Mouse (Mus musculus) limb, embryonic 14.5 days (tissue): ENCODE results near the gene Ebf3. TPM values are rescaled to one million over a fixed set of nuclear protein-coding genes. Genes with fewer than 3 reads are reported as not detected.

Experiments
- ATAC-seq: fragments of 200-750 bp; cut with Nextera tagmentation; 2 replicates; pipeline ENCODE4 v1.8.0; 2017; ENCODE audit warnings: low read depth, moderate number of reproducible peaks, moderate TSS enrichment; ENCODE audit not compliant: low FRiP score
- DNase-seq: peaks from one replicate; pipeline ENCODE4 v3.0.0-alpha.2; 2015; ENCODE audit warnings: low spot score
- H3K27ac ChIP-seq: fragments of 300-500 bp; sonication (generic); replicated peaks from 2 replicates; pipeline ENCODE4 v1.5.1; 2014; ENCODE audit warnings: low read depth, mild to moderate bottlenecking, low read length, moderate library complexity, mixed read lengths
- H3K27me3 ChIP-seq: fragments of 300-500 bp; sonication (generic); 2 replicates; pipeline ENCODE4 v1.6.1; 2014; ENCODE audit warnings: low read length, mixed read lengths; ENCODE audit not compliant: control insufficient read depth, insufficient read depth
- H3K36me3 ChIP-seq: fragments of 300-500 bp; sonication (generic); 2 replicates; pipeline ENCODE4 v1.6.1; 2014; ENCODE audit warnings: mild to moderate bottlenecking, low read length, moderate library complexity, mixed read lengths; ENCODE audit not compliant: control insufficient read depth, insufficient read depth
- H3K4me1 ChIP-seq: fragments of 300-500 bp; sonication (generic); 2 replicates; pipeline ENCODE4 v1.6.1; 2014; ENCODE audit warnings: antibody characterized with exemption, low read length, mixed read lengths; ENCODE audit not compliant: control insufficient read depth, insufficient read depth
- H3K4me2 ChIP-seq: fragments of 300-500 bp; sonication (generic); replicated peaks from 2 replicates; pipeline ENCODE4 v1.6.1; 2014; ENCODE audit warnings: low read depth, mild to moderate bottlenecking, low read length, moderate library complexity; ENCODE audit not compliant: severe bottlenecking
- H3K4me3 ChIP-seq: fragments of 300-500 bp; sonication (generic); replicated peaks from 2 replicates; pipeline ENCODE4 v1.5.1; 2014; ENCODE audit warnings: low read length
- H3K9ac ChIP-seq: fragments of 300-500 bp; sonication (generic); 2 replicates; pipeline ENCODE4 v1.6.1; 2014; ENCODE audit warnings: mild to moderate bottlenecking, low read depth, low read length, moderate library complexity; ENCODE audit not compliant: severe bottlenecking
- H3K9me3 ChIP-seq: fragments of 300-500 bp; sonication (generic); 2 replicates; pipeline ENCODE4 v1.6.1; 2016; ENCODE audit warnings: low read length; ENCODE audit not compliant: control insufficient read depth
- POLR2A ChIP-seq: fragments of 200-500 bp; IDR thresholded peaks from 2 replicates; pipeline ENCODE4 v1.8.0; 2012; ENCODE audit warnings: inconsistent platforms, mild to moderate bottlenecking, moderate library complexity, borderline replicate concordance; ENCODE audit not compliant: insufficient read depth, insufficient read length; ENCODE audit errors: extremely low read depth
- WGBS: fragments of 180-500 bp; shearing (Covaris S2); extraction: QIAGEN DNeasy Blood & Tissue Kit; methylation state at CpG from one replicate; pipeline ENCODE4 v1.1.7; 2014; 5-methylcytosine and 5-hydroxymethylcytosine counted together
- polyA plus RNA-seq, 2 experiments: library from polyadenylated mRNA; depleted of rRNA in 1 of 2; stranded (reverse) in 1 of 2; unstranded in 1 of 2; fragments of >200 nt; fragmentation: Nextera tagmentation in 1 of 2; extraction: Ambion mirVana in 1 of 2; gene quantifications; 2 replicates each; pipeline versions ENCODE4 v1.2.1 to v1.2.3; 2012 to 2014

The Ebf3 gene
- polyA plus RNA-seq, 2 experiments: 15.3 to 80.3 TPM

DNA sequence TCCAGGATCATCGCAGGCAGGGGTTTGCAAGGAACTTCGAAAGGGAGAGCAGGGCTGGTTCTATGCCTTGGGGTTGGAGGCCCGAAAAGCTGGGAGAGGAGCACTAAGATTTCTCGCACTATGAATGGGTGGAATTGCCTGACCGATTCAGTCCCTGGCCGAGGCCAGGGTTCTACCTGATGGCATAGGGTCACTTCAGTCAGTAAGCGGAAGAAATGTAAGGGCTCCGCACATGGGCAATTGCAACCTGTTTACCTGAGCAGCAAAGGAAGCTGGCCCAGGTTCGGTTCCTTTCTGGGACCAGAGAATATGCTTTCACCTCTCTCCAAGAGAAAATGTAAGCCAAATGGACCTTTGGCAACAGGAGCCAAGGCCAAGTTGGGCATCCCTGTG, 4.1 kb upstream of the Ebf3 start:
- ATAC-seq (no peak), DNase-seq (no peak)
- peak overlapping the region; percentile 84 for H3K4me3 ChIP-seq
- H3K36me3 ChIP-seq: 0 out of 2 replicates have a peak, but pooled peaks cover under 1% of the 10 kb centered on the region
- no peak for TF ChIP-seq POLR2A
- WGBS: 16% methylated on average over 9 of the region's 9 CpGs
- H3K27me3 ChIP-seq: peaks cover 66% of the 10 kb centered on the region
- H3K9ac ChIP-seq: peak overlapping the region; percentile 70
- peak overlapping the region; percentile 91 for H3K4me2 ChIP-seq
- peak overlapping the region; percentile 82 for H3K27ac ChIP-seq
- H3K9me3 ChIP-seq: no peaks in the 10 kb centered on the region
- peaks cover 56% of the 10 kb centered on the region for H3K4me1 ChIP-seq

DNA sequence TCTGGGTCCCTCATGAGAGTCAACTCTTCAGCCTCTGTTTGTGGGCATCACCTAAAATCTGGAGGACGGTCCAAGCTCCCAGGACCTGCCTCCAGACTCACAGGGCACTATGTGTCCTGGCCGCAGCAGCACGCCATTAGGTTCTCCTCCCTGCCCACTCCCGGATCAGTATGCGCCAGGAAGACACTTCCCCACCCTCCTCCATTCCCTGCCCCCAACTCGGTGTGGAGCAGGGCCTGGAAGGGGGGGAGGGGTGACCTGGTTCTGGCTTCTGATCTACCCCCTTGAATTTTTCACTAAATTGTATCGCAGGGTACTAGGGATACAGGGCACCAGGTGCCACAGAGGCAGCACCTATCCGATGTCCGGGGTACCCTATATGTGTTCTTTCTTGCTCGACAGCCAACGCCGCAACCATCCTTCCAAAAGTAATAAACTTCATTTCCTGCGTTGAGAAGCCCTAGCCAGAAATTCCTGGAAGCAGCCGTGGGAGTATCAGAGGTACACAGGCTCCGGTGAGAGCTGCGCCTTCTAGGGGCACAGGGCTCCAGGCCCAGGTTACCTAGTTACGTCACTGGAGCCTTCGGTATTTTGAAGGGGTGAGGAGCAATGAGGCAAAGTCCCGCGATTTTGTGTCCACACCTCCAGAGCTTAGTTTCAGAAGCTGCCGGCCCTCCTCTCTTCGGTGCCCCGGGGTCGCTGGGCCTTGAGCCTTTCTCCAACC, 3.6 kb upstream of the Ebf3 start:
- WGBS: 4% methylated on average over 24 of the region's 24 CpGs
- H3K9ac ChIP-seq: peak overlapping the region; percentile 70
- H3K27me3 ChIP-seq: peaks cover 61% of the 10 kb centered on the region
- peaks cover 6% of the 10 kb centered on the region for H3K36me3 ChIP-seq
- H3K27ac ChIP-seq: peak overlapping the region; percentile 82
- TF ChIP-seq POLR2A: no peak
- H3K9me3 ChIP-seq: no peaks in the 10 kb centered on the region
- peaks cover 52% of the 10 kb centered on the region for H3K4me1 ChIP-seq
- ATAC-seq: no peak
- peak overlapping the region; percentile 84 for H3K4me3 ChIP-seq
- H3K4me2 ChIP-seq: peak overlapping the region; percentile 91
- DNase-seq: no peak

DNA sequence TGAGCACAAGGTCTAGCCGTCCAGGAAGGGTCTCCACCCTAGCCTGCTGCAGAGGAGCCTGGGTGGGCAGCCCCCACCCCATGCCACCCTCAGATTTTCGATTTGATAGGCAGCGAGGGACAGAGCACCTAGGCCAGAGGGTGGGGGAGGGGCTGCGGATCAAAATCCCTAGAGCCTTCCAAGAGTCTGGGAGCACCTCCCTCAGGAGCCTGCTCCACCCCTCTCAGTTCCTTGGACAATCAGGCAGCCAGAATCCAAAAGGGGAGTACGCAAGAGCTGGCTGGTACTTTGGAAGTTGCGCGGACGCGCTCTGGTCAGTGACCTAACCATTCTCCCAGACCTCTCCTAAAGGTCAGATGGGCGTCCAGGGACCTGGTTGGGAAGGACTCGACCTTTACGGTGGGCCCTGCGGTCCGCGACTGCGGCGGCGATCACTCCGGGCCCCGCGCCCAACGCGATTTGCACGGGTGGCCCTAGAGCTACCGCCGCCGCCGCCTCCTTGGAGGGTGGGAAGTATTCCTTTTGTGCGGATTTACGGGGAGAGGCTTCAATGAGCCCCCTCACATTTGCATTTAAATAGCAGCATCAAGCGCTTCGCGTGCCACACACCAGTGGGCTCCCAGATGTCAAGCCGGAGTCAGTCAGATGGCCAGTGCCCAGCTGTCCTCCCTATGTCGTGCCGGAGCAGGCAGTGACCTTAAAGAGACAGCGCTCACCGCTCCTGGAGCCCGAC, 2.8 kb upstream of the Ebf3 start:
- H3K4me2 ChIP-seq: peak overlapping the region; percentile 91
- peaks cover 53% of the 10 kb centered on the region for H3K27me3 ChIP-seq
- H3K9me3 ChIP-seq: no peaks in the 10 kb centered on the region
- peak overlapping the region; percentile 84 for H3K4me3 ChIP-seq
- no peak for DNase-seq
- ATAC-seq: no peak
- peaks cover 13% of the 10 kb centered on the region for H3K36me3 ChIP-seq
- 1% methylated on average over 32 of the region's 39 CpGs for WGBS
- H3K4me1 ChIP-seq: peaks cover 47% of the 10 kb centered on the region
- TF ChIP-seq POLR2A: no peak
- peak overlapping the region; percentile 70 for H3K9ac ChIP-seq
- H3K27ac ChIP-seq: peak overlapping the region; percentile 82

GRCm38 (mm10) chr7:137316181-137316925, 2.1 kb upstream of the Ebf3 start:
- Histone ChIP-seq H3K9ac (peak overlapping the region; percentile 70), H3K4me2 (peak overlapping the region; percentile 91), H3K9me3 (no peaks in the 10 kb centered on the region), H3K27ac (peak overlapping the region; percentile 82), H3K4me3 (peak overlapping the region; percentile 84), H3K27me3 (peaks cover 53% of the 10 kb centered on the region), H3K36me3 (peaks cover 19% of the 10 kb centered on the region), H3K4me1 (peaks cover 47% of the 10 kb centered on the region)
- WGBS: 7% methylated on average over 20 of the region's 20 CpGs
- no peak for ATAC-seq
- TF ChIP-seq POLR2A: no peak
- DNase-seq: no peak

DNA sequence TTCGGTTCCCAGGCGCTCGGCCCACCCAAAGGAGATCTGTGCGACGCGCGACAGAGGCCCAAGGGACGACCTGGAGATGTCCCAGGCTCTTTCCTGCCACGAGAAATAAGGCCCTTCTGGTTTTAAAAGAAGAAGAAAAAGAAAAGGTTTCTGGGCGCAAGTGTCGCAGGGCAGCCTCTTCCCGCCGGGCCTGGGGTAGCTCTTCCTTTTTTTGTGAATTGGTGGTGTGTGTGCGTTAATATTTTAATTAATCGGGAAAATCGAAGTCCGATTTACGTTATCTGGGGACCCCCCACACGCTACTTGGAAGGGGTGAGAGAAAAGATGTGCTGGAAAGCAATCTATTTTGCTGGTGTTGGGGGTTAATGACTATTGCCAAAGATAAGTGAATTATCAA, 1.3 kb upstream of the Ebf3 start:
- Histone ChIP-seq H3K9ac (peak overlapping the region; percentile 70), H3K9me3 (no peaks in the 10 kb centered on the region), H3K36me3 (peaks cover 27% of the 10 kb centered on the region), H3K4me2 (peak overlapping the region; percentile 91), H3K27ac (peak overlapping the region; percentile 83), H3K27me3 (peaks cover 52% of the 10 kb centered on the region), H3K4me1 (peaks cover 43% of the 10 kb centered on the region), H3K4me3 (peak overlapping the region; percentile 84)
- no peak for ATAC-seq
- no peak for TF ChIP-seq POLR2A
- WGBS: 4% methylated on average over 19 of the region's 19 CpGs
- DNase-seq: no peak
